Mouse (Mus musculus) lung, postnatal 0 days (tissue): Measurements from ENCODE around the gene Dgcr8. TPM values are rescaled to one million over a fixed set of nuclear protein-coding genes. Genes with fewer than 3 reads are reported as not detected.

ENCODE experiments used
- ATAC-seq: fragments of 200-750 bp; cut with Nextera tagmentation; 2 replicates; pipeline ENCODE4 v1.8.0; 2017; ENCODE audit warnings: moderate library complexity
- DNase-seq: peaks from one replicate; pipeline ENCODE4 v3.0.0-alpha.2; 2016; ENCODE audit warnings: low spot score
- H3K27ac ChIP-seq: fragments of 300-500 bp; sonication (generic); 2 replicates; pipeline ENCODE4 v1.5.1; 2014; ENCODE audit warnings: antibody characterized with exemption, mild to moderate bottlenecking, low read length, mixed read lengths
- H3K27me3 ChIP-seq: fragments of 300-500 bp; sonication (generic); replicated peaks from 2 replicates; pipeline ENCODE4 v1.6.1; 2014; ENCODE audit warnings: low read length, mixed read lengths; ENCODE audit not compliant: insufficient read depth
- H3K36me3 ChIP-seq: fragments of 300-500 bp; sonication (generic); 2 replicates; pipeline ENCODE4 v1.6.1; 2014; ENCODE audit warnings: low read length, mixed read lengths; ENCODE audit not compliant: insufficient read depth
- H3K4me1 ChIP-seq: fragments of 300-500 bp; sonication (generic); 2 replicates; pipeline ENCODE4 v1.6.1; 2014; ENCODE audit warnings: antibody characterized with exemption, low read depth, low read length, mixed read lengths; ENCODE audit not compliant: insufficient read depth
- H3K4me2 ChIP-seq: fragments of 300-500 bp; sonication (generic); replicated peaks from 2 replicates; pipeline ENCODE4 v1.6.1; 2014; ENCODE audit warnings: low read depth, mild to moderate bottlenecking, low read length, moderate library complexity, mixed read lengths
- H3K4me3 ChIP-seq: fragments of 300-500 bp; sonication (generic); 2 replicates; pipeline ENCODE4 v1.5.1; 2014; ENCODE audit warnings: low read depth, low read length
- H3K9ac ChIP-seq: fragments of 300-500 bp; sonication (generic); replicated peaks from 2 replicates; pipeline ENCODE4 v1.6.1; 2014; ENCODE audit warnings: low read depth, mild to moderate bottlenecking
- H3K9me3 ChIP-seq: fragments of 300-500 bp; sonication (generic); 2 replicates; pipeline ENCODE4 v1.6.1; 2016; ENCODE audit warnings: low read length, mixed read lengths
- CTCF ChIP-seq: IDR thresholded peaks from 2 replicates; pipeline ENCODE4 v1.5.1; 2016; ENCODE audit warnings: antibody characterized with exemption, mild to moderate bottlenecking
- EP300 ChIP-seq: IDR thresholded peaks from 2 replicates; pipeline ENCODE4 v1.6.1; 2016; ENCODE audit warnings: antibody characterized with exemption, mild to moderate bottlenecking, control low read depth
- WGBS: fragments of 180-500 bp; shearing (Covaris S2); extraction: QIAGEN DNeasy Blood & Tissue Kit; methylation state at CpG from one replicate; pipeline ENCODE4 v1.1.7; 2014; 5-methylcytosine and 5-hydroxymethylcytosine counted together
- polyA plus RNA-seq: library from polyadenylated mRNA; unstranded; fragments of >200 nt; fragmentation: Nextera tagmentation; extraction: Ambion mirVana; gene quantifications from 2 replicates; pipeline ENCODE4 v1.2.1, GENCODE M21; 2015

Gene Dgcr8
- polyA plus RNA-seq, 1 experiment from 2014 or later = 13.3 TPM

DNA sequence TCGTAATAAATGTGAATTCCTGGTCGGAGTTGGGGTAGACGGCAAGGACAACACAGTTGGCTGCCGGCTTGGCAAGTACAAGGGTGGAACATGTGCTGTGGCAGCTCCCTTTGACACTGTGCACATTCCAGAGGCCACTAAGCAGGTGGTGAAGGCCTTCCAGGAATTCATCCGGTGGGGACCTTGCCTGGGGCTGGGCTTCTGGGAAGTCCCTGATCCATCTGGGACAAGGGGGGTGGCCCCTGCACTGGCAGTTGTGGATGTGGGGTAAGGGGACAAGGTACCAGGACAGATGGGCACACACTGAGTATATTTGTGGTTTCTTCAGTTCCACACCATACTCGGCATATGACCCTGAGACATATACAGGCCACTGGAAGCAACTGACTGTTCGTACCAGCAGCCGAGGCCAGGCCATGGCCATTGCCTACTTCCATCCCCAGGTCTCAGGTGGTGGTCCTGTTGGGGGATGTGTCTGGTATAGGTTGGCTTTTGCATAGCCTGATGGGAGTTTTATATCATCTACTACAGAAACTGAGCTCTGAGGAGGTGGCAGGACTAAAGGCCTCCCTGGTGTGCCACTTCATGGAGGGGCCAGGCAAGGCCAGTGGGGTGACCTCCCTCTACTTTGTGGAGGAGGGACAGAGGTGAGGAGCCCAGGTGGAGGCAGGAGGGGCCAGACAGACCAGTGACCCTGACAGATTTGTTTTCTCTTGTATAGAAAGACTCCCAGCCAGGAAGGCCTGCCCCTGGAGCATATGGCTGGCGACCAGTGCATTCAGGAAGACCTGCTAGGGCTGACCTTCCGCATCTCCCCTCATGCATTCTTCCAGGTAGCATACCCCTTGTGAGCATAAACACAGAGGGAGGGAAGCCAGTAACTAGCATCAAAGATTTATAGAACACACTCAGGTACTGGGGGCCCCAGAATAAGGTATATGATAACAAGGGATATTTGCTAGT, 37.9 kb downstream of the Dgcr8 start:
- H3K36me3 ChIP-seq = peaks cover 16% of the 10 kb centered on the region; the same call in 1 of the 2 replicates
- H3K4me3 ChIP-seq = no peak overlapping the region
- ATAC-seq (no peak), DNase-seq (no peak)
- H3K4me2 ChIP-seq = no peak overlapping the region
- H3K27ac ChIP-seq = no peak overlapping the region
- no peak overlapping the region for H3K9ac ChIP-seq
- no peaks in the 10 kb centered on the region for H3K27me3 ChIP-seq
- TF ChIP-seq CTCF = no peak
- no peak for TF ChIP-seq EP300
- H3K9me3 ChIP-seq = no peaks in the 10 kb centered on the region
- 49% methylated on average over 10 of the region's 10 CpGs for WGBS
- H3K4me1 ChIP-seq = peaks cover 14% of the 10 kb centered on the region

DNA sequence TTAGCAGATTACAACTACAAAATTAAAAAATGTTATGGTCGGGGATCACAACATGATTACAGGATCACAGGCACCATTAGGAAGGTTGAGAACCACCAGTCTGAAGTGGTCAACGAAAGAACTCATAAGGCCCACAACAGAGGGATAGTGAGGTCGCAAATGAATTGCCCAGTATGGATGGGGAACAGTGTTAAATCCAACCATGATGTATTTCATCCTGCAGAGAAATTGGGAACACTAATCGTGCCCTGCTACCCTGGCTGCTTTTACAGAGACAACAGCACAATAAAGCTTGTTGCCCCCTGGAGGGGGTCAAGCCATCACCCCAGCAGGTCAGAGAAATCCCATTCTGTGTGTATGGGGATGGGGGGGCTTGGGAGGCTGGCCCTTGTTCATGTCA, 38.8 kb downstream of the Dgcr8 start:
- no peaks in the 10 kb centered on the region for H3K9me3 ChIP-seq
- H3K4me3 ChIP-seq = no peak overlapping the region
- no peak overlapping the region for H3K27ac ChIP-seq
- peak overlapping the region; percentile 74; the same call in 1 of the 2 replicates for H3K9ac ChIP-seq
- DNase-seq (no peak), ATAC-seq (no peak)
- TF ChIP-seq CTCF (no peak), EP300 (no peak)
- no peaks in the 10 kb centered on the region for H3K27me3 ChIP-seq
- H3K4me1 ChIP-seq = peaks cover 14% of the 10 kb centered on the region
- H3K36me3 ChIP-seq = peaks cover 20% of the 10 kb centered on the region; the same call in 1 of the 2 replicates
- H3K4me2 ChIP-seq = peak overlapping the region; percentile 96; the same call in 1 of the 2 replicates
- WGBS = 49% methylated on average over 4 of the region's 4 CpGs

DNA sequence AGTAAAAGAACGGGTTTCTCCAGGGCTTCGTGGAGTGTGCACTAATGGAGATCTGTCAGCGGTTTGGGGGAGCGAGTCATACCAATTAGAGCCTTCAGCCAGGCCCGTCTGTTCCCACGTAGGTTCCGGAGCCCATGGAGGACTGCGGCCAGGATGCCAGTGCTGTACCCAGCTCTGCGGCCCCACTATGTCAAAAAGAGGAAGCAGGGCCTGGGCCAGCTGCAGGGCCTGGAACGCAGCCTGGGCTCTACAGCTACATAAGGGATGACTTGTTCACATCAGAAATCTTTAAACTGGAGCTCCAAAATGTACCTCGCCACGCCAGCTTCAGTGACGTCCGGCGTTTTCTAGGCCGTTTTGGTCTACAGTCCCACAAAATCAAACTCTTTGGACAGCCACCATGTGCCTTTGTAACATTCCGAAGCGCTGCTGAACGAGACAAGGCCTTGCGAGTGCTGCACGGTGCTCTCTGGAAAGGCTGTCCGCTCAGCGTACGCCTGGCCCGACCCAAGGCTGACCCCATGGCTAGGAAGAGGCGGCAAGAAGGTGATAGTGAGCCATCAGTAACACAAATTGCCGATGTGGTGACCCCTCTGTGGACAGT, 39.6 kb downstream of the Dgcr8 start:
- Histone ChIP-seq H3K4me3 (peak overlapping the region; percentile 92), H3K4me1 (peaks cover 14% of the 10 kb centered on the region), H3K9me3 (no peaks in the 10 kb centered on the region), H3K27me3 (no peaks in the 10 kb centered on the region), H3K36me3 (peaks cover 27% of the 10 kb centered on the region), H3K9ac (peak overlapping the region; percentile 74), H3K4me2 (peak overlapping the region; percentile 96), H3K27ac (peak overlapping the region; percentile 88)
- ATAC-seq = peak; percentile 4
- peak; percentile 57 for DNase-seq
- WGBS = under 1% methylated on average over 27 of the region's 27 CpGs
- TF ChIP-seq CTCF = no peak
- TF ChIP-seq EP300 = no peak

DNA sequence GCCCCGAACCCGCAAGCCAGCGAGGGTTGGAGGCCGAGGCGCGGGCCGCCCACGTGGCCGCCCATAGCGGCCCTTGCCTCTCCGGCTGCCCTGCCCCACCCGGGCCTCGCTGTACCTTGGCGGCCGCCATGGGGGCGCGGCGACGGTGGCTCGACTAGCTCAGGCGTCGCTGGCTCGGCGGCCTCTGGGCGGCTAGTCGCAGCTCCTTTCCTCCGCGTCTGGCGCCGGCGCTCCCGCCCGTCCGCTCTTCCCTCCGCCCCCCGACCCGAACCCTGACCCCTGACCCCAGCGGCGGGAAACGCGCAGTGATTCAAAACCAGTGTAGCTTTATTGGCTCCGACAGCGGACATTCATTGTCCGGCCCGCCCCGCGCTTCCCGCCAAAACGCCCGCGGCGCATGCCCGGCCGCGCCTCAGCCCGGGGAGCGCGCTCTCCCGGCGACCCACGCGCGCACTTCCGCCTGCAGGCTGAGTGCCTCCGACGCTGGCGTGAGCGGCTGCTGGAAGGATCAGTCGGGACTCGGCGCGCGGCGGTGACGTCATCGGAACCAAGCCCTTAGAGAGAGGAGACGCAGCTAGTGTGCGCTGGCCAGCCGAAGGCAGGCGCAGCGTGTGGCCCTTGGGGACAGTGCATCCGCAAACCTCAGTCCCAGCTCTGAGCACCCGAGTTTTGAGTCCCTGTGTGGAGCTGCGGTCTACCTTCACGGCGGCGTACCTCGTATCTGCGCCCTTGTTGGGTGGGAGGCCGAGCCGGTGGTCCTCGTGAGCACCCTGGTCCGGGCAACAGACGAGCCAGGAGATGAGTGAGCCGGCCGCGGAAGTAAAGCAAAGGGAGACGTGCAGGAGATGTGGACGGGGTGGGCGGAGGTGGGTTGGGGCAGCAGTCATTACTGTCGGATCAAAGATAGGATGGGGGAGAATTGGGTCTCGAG, 40.3 kb downstream of the Dgcr8 start, which contains the start of the genes Trmt2a and Ranbp1:
Gene Trmt2a (plus strand): TSS at position 247 of the 931 bp plus-strand sequence.
Gene Ranbp1 (minus strand): TSS at position 300 of the 931 bp plus-strand sequence.
- peak within 1 kb of the TSS; percentile 92 for H3K4me3 ChIP-seq
- TF ChIP-seq CTCF = peak; percentile 20
- no peak for TF ChIP-seq EP300
- peak within 1 kb of the TSS; percentile 88 for H3K27ac ChIP-seq
- DNase-seq (peak; percentile 99), ATAC-seq (peak; percentile 97)
- H3K9ac ChIP-seq = peak within 1 kb of the TSS; percentile 80
- peaks cover 22% of the 10 kb centered on the region for H3K36me3 ChIP-seq
- WGBS = under 1% methylated on average over 89 of the region's 102 CpGs
- H3K9me3 ChIP-seq = no peaks in the 10 kb centered on the region
- H3K4me1 ChIP-seq = peaks cover 14% of the 10 kb centered on the region
- H3K4me2 ChIP-seq = peak within 1 kb of the TSS; percentile 96
- no peaks in the 10 kb centered on the region for H3K27me3 ChIP-seq

DNA sequence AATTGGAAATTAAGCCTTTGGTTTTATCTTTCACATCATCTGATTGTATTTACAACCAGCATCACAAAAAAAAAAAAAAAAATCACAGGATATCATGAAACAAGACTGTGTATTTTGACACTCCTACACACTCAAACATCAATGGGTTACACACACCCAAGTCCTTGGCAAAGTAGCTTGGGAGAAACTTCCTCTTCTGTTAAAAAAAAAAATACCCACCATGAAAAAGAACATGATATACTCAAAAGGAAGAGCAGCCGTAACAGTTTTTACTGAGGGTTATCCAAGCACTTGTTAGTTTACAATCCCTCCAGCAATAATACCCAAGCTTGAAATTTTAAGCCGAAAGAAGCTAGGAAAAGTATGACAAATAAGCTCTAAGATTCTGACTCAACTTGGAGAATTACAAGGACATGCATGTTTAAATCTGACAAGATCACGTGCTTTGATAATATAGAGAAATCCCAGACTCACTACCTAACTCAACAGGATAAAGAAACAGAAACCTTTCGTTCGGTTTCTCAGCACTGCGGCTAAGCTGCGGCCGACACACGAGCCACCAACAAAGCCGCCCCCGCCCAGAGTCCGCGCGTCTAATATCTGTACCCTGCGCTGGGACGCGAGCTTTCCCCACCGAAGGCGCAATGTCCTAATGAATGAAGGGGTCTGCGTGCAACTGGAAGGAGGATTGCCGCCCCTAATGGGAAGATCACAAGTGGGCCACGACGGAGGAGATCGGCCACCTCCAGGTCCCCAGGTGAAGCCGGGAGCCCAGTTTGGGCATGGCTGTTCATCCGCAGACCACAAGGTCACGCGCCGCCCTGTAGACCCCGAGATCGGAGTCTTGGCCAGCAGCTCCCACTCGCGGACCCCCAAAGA, 41.3 kb downstream of the Dgcr8 start:
- DNase-seq = peak; percentile 23

More for the DNA sequence above, 41.3 kb downstream of the Dgcr8 start:
- Histone ChIP-seq H3K4me2 (peak overlapping the region; percentile 96), H3K36me3 (peaks cover 23% of the 10 kb centered on the region), H3K4me3 (peak overlapping the region; percentile 92), H3K4me1 (peaks cover 14% of the 10 kb centered on the region), H3K9ac (peak overlapping the region; percentile 80), H3K27me3 (no peaks in the 10 kb centered on the region), H3K27ac (peak overlapping the region; percentile 72), H3K9me3 (no peaks in the 10 kb centered on the region)
- WGBS = under 1% methylated on average over 33 of the region's 33 CpGs
- no peak for ATAC-seq
- TF ChIP-seq CTCF (no peak), EP300 (no peak)
